Mouse (Mus musculus) monocyte, adult 2 months (primary cell): ENCODE measurements around the gene Sf3a2.

ENCODE experiments used
- DNase-seq, 2 experiments: peaks; one replicate each; pipeline ENCODE4 v3.0.0; 2022; ENCODE audit warnings: low spot score in 2 of 2, low read depth in 1 of 2

Gene Sf3a2

DNA sequence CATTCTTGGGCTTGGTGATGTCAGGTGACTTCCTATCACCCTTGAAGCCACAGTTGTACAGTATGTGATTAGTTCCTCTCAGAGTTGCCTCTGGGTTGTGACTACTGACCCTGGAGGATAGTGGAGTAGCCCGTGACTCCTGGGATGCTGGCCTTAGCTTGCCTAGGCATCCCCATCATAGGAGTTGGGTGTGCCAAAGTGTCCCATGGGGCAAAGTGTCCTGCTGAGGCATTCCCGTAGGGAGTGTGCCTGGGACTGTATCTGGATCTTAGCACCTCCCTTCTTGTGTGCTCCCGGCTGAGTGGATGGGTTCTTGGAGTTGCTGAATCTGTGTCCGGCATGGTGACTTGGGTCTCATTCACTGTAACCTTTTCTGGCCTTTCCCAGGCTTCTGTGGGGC, 23.0 kb upstream of the Sf3a2 start:
- no peak for DNase-seq

DNA sequence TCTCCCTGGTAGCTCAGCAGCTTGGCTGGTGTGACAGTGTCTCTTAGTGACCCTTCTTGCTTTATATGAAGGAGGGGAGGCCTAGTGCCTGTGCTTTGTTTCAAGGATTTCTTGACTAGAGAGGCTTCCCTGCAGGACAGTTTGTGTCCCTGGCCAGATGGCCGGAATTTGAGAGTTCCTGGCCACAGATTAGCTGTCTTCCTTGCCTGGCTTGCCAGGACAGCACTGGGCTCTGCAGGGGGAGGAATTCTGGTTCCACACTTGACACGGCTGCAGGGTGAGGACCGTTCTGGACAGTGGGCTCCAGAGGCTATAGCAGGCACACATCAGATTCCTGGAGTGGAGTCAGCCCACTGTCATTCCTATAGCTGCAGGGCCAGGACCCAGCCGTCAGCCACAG, 22.3 kb upstream of the Sf3a2 start:
- no peak for DNase-seq

GRCm38 (mm10) chr10:80776358-80776869, 21.6 kb upstream of the Sf3a2 start:
- no peak for DNase-seq

DNA sequence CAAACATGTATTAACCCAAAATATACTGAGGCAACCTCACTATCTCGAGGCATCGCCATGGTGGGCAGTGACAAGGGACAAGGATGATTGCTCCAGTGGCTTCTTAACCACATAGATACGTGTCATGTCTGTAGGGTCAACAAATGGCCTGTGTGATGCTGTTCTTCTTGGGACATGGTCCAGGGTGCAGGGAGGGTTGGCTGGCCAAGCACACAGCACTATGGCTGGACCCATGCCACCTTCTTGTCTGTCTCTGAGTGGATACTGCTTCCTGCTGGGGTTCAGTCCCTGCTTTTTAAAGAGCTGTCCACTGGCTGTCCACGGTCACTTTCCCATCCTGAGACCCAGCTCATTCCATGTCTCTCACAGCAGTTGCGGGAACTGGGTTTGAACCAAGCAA, 20.9 kb upstream of the Sf3a2 start:
- no peak for DNase-seq

GRCm38 (mm10) chr10:80779565-80779964, 18.4 kb upstream of the Sf3a2 start:
- no peak for DNase-seq

DNA sequence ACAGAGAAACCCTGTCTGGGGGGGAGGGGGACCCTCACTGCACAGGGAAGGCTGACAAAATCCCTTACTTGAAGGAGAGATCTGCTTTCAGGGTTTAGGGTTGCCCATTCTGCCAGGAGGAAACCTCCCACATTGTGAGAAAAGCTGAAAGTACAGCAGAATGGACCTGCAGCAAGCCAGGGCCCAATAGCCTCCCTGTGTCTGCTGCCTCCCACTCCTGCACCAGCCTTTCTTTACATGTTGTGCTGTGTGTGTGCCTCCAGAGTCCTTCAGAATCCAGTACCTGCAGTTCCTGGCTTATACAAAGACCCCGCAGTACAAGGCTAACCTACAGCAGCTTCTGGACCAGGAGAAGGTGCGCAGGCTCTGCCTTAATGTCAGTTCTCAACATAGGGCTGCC, 13.7 kb upstream of the Sf3a2 start:
- no peak for DNase-seq

- no peak for DNase-seq
These were observed 13.1 kb upstream of the Sf3a2 start for GRCm38 (mm10) chr10:80784871-80785270.

DNA sequence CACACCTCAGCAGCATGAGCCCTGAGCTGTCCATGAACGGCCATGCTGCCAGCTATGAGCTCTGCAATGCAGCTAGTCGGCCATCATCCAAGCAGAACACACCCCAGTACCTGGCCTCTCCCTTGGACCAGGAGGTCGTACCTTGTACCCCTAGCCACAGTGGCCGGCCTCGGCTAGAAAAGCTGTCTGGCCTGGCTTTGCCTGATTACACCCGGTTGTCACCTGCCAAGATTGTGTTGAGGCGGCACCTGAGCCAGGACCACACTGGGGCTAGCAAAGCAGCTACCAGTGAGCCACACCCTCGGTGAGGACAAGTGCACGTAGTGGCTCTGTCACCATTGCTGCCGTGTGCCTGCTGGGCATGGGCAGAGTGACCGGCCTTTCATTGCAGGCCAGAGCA, 12.0 kb upstream of the Sf3a2 start:
- no peak for DNase-seq

- DNase-seq, result no peak
These were observed 10.5 kb upstream of the Sf3a2 start for GRCm38 (mm10) chr10:80787517-80787916.

DNA sequence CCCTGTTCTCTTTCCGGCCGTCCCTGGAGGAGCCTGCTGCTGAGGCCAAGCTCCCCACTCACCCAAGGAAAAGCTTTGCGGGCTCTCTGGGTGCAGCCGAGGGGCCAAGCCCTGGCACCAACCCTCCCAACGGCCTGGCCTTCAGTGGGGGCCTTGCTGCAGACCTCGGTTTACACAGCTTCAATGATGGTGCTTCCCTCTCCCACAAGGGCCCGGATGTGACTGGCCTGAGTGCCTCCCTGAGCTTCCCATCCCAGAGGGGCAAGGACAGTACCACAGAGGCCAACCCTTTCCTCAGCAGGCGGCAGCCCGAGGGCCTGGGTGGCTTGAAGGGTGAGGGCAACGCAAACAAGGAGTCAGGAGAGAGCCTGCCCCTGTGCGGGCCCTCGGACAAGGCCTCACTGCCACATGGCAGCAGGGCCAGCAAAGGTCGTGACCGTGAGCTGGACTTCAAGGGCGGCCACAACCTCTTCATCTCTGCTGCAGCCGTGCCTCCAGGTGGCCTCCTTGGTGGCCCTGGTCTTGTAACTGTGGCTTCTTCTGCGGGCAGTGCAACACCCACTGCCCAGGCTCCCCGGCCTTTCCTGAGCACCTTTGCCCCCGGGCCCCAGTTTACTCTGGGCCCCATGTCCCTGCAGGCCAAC, 7.1 kb upstream of the Sf3a2 start:
- DNase-seq, result no peak

- no peak for DNase-seq
These were observed 6.4 kb upstream of the Sf3a2 start for GRCm38 (mm10) chr10:80791476-80792174.

DNA sequence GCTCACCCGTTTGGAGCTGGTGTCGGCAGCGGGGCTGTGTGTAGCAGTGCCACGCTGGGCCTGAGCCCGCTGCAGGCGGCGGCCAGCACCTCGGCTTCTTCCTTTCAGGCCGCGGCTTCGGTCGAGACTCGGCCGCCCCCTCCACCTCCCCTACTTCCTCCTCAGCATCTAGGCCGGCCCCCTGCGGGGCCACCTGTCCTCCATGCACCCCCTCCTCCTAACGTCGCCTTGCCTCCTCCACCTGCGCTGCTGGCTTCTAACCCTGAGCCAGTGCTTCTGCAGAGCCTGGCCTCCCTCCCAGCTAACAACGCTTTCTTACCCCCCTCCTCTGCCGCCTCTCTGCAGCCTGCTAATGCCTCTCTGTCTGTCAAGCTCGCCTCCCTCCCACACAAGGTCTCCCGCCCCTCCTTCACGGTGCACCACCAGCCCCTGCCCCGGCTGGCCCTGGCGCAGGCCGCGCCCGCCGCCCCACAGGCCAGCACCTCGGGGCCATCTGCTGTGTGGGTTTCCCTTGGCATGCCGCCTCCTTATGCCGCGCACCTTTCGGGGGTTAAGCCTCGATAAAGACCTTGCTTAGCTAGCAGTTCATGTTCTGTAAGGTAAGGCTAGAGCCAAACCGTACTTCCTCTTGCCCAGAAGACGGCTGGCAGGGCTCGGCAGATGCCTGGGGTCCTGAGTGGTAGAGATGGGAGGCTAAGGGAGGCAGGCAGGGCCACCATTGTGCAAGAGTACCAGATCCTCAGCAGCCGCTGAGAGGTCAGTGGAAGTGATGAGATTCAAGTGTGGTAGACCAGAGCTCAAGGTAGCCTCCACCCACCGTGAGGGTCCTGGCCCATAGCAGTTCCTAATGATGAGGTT, 5.6 kb upstream of the Sf3a2 start:
- no peak for DNase-seq

- DNase-seq, result no peak
These were observed 4.8 kb upstream of the Sf3a2 start for GRCm38 (mm10) chr10:80793033-80793784.

GRCm38 (mm10) chr10:80793803-80794202, 4.2 kb upstream of the Sf3a2 start:
- DNase-seq, result no peak

DNA sequence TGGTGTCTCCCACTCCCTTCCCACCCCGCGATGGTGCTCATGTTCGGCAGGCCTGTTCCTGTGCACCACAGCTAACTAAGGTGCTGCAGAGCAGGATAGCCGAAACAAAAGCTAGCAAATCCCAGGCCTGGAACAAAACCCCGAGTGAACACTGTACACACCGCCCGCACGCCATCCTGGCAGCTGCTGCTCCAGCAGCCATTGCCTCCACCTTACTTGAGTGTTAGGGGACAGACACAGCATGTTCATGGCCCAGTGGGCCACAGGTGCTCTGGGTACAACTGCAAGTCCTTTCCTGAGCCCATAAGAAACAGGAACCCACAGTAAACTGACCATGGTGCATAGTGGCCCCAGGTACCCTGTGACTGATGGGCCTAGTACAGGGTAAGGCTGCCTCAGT, 3.2 kb upstream of the Sf3a2 start:
- DNase-seq, result no peak

DNA sequence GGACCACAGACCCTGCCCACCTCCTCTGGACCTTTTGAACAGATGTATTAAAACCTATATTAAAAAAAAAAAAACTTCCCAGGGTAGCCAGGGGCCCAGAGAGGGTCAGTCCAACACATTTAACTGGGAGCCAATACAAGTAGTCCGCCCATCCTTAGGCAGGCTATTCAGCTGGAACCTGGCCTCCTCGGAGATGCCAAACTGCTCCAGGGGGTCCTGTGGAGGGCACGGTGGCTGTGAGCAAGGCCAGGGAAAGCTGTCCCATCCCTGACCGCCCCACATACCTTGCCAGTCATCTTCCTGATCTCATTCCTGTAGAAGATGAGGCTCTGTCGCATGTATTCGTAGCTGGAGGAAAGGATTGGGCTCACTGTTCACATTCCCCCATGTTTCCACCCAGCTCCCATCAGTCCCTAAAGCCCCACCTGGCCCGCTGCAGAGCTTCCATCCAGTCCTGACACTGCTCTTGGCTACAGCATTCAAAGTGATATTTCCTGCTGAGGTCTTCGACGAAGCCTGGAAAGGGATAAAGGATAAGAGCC, 1.6 kb upstream of the Sf3a2 start:
- no peak for DNase-seq

DNA sequence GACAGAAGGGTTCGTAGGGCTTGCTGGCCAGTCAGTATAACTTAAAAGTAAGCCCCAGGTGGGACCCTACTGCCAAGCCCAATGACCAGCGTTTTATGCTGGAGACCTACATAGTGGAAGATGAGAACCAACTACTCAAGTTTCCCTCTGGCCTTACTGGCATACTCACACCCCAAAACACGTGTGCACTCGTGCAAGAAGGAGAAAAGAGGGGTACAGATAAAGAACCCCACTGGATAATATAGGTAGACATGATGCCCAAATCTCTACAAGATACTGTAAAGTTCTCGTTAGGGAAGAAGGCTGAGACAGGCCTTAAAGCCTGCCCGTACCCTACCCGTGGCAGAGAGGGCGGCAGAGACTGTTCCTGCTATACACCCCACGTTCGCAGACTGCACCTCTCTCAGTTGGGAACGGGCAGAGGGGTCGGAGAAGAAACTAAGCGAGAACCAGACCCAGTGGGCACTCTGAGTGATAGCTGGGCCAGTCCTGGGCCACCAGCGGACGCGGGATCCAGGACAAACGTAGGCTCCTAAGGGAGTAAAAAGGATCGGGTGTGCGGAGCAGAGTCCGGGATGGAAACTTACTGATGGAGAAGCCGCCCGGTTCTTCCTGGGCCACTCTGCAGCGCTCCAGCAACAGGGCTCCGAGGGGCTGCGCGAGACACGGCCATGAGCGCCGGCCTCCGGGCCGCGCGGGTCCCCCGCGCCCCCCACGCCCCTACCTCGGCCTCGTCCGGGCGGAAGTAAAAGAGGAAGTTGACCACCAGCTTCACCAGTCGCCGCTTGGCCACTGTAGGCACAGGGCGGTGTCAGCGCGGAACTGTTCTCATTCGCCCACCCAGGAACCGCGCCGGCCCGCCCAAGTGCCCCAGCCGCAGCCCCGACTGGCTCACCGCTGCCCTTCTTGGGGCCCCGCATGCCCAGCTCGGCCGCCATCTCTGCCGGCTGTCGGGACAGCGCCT, 530 bp upstream of the Sf3a2 start:
- peak in 1 of 2 experiments; percentile 18 for DNase-seq

DNA sequence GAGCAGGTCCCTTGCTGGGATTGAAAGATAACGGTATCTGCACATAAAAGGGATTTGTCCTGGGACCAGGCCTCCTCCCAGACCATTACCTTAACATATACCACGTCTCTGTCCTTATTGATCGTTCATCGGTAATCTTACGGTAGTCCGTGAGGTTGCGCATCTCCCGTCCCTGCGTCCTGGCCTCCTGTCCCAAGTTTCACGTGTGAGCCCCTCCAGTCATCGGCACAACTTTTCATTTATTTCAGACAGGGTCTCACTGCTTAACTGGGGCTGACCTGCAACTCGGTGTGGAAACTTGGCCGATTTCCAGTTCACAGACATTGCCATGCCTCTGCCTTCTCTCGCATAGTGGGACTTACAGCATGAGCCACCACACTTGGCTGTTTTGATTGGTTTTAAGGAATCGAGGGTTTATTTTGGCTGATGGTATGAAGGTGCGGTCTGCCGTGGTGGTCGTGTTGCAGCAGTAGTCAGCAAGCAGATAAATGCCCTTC, 1.1 kb downstream of the Sf3a2 start:
- no peak for DNase-seq

DNA sequence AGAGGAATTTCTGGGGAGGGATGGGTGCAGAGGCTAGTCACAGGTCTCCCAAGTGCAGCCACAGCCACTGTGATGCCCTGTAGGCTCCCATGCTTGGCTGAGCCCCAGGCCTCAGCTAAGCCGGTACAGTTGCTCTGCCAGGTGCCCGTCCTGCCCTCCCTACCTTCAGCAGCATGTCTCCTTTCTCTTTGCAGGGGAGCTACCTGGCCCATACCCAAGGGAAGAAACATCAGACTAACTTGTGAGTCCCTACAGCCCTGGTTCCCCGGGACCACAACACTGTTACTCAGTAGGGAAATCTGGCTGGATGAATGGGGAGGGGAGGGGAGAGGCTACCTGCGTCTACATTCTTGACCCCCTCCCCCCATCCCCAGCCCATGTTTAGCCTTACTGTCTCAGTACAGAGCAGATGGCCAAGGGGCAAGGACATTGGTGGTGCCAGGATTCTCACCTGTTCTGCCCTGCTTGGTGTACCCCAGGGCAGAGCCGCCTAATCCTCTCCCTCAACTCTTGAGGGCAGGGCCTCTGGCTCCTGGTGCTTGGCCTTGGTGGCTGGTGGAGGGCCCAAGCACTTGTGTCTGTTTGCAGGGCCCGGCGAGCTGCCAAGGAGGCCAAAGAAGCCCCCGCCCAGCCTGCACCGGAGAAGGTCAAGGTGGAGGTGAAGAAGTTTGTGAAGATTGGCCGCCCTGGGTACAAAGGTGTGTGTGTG, 4.4 kb downstream of the Sf3a2 start:
- no peak for DNase-seq
